Mouse (Mus musculus) hindbrain, embryonic 10.5 days (tissue): ENCODE measurements around the gene Slc25a27. TPM values are rescaled to one million over a fixed set of nuclear protein-coding genes. Genes with fewer than 3 reads are reported as not detected.

ENCODE experiments used
- DNase-seq: peaks from one replicate; pipeline ENCODE4 v3.0.0-alpha.2; 2017; ENCODE audit warnings: low spot score
- H3K27ac ChIP-seq: fragments of 300-500 bp; sonication (generic); 2 replicates; pipeline ENCODE4 v1.5.1; 2016; ENCODE audit warnings: mild to moderate bottlenecking, moderate library complexity
- H3K27me3 ChIP-seq: fragments of 300-500 bp; sonication (generic); 2 replicates; pipeline ENCODE4 v1.6.1; 2016; ENCODE audit warnings: mild to moderate bottlenecking; ENCODE audit not compliant: poor library complexity, insufficient read depth, severe bottlenecking
- H3K36me3 ChIP-seq: fragments of 300-500 bp; sonication (generic); 2 replicates; pipeline ENCODE4 v1.6.1; 2016; ENCODE audit warnings: mild to moderate bottlenecking, moderate library complexity
- H3K4me1 ChIP-seq: fragments of 300-500 bp; sonication (generic); replicated peaks from 2 replicates; pipeline ENCODE4 v1.6.1; 2016; ENCODE audit warnings: mild to moderate bottlenecking
- H3K4me3 ChIP-seq: fragments of 300-500 bp; sonication (generic); 2 replicates; pipeline ENCODE4 v1.5.1; 2016; ENCODE audit warnings: mild to moderate bottlenecking, moderate library complexity
- H3K9me3 ChIP-seq: fragments of 300-500 bp; sonication (generic); 2 replicates; pipeline ENCODE4 v1.6.1; 2016; ENCODE audit warnings: mild to moderate bottlenecking, moderate library complexity
- WGBS: fragments of 180-500 bp; shearing (Covaris S2); methylation state at CpG from one replicate; pipeline ENCODE4 v1.1.7; 2016; 5-methylcytosine and 5-hydroxymethylcytosine counted together
- polyA plus RNA-seq: library from polyadenylated mRNA; unstranded; fragments of >200 nt; fragmentation: Nextera tagmentation; extraction: Ambion mirVana; gene quantifications from 2 replicates; pipeline ENCODE4 v1.2.1, GENCODE M21; 2016

Gene Slc25a27
- polyA plus RNA-seq, 1 experiment from 2014 or later: 49.7 TPM

DNA sequence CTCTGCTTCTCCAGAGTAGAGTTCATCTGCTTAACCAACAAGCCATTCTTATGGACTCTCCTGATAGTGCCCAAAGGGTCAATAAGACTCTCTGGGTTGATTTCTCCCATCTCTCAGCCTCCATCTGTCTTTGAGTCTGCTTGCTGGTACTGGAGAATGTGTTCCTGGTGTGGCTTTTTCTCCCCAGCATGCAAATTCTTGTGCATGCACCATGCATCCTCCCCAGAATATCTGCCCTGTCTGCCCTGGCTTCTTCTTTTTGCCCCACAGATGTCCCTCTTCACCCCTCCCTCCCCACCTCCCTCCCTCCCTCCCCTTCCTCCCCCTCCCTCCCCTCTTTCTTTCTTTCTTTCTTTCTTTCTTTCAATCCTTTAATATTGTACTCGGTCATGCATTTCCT is 10.3 kb upstream of the Slc25a27 start:
- Histone ChIP-seq H3K36me3 (peaks cover 32% of the 10 kb centered on the region), H3K4me1 (0 out of 2 replicates have a peak, but pooled peaks cover 3% of the 10 kb centered on the region), H3K27me3 (no peaks in the 10 kb centered on the region), H3K4me3 (no peak overlapping the region), H3K27ac (no peak overlapping the region), H3K9me3 (no peaks in the 10 kb centered on the region)
- 95% methylated on average over 1 of the region's 1 CpGs for WGBS
- no peak for DNase-seq

- Histone ChIP-seq H3K27ac (no peak overlapping the region), H3K4me1 (0 out of 2 replicates have a peak, but pooled peaks cover 3% of the 10 kb centered on the region), H3K36me3 (peaks cover 28% of the 10 kb centered on the region), H3K9me3 (no peaks in the 10 kb centered on the region), H3K4me3 (no peak overlapping the region), H3K27me3 (no peaks in the 10 kb centered on the region)
- DNase-seq: no peak
- WGBS: 93% methylated on average over 1 of the region's 1 CpGs
Measured at GRCm38 (mm10) chr17:43676241-43676640, 9.2 kb upstream of the Slc25a27 start.

DNA sequence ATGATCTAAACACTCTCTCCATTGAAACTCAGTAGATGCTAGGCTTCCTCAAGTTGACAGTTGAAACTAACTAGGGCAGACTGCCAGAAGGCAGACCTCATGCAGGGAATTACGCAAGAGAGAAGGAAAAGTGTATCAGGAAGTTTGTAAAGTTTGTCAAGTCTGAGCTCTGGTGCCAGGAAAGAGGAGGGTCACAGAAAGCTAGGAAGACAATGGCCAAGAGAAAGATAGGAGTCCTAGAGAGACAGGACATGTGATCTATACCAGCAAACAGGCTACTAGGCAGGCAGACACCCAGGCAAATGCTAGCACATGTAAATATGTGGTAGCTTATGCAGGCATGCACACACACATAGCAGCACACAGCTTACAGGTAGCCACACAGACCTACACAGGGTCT is 8.2 kb upstream of the Slc25a27 start:
- no peak for DNase-seq
- 91% methylated on average over 1 of the region's 1 CpGs for WGBS

GRCm38 (mm10) chr17:43671907-43672306 is 4.9 kb upstream of the Slc25a27 start:
- Histone ChIP-seq H3K36me3 (no peaks in the 10 kb centered on the region), H3K9me3 (no peaks in the 10 kb centered on the region), H3K4me3 (no peak overlapping the region), H3K27me3 (no peaks in the 10 kb centered on the region), H3K4me1 (peaks cover 22% of the 10 kb centered on the region), H3K27ac (no peak overlapping the region)
- WGBS: 89% methylated on average over 4 of the region's 4 CpGs
- no peak for DNase-seq

More for the DNA sequence above, 8.2 kb upstream of the Slc25a27 start:
- H3K27me3 ChIP-seq: no peaks in the 10 kb centered on the region
- no peaks in the 10 kb centered on the region for H3K9me3 ChIP-seq
- H3K27ac ChIP-seq: no peak overlapping the region
- peaks cover 17% of the 10 kb centered on the region for H3K36me3 ChIP-seq
- 0 out of 2 replicates have a peak, but pooled peaks cover 3% of the 10 kb centered on the region for H3K4me1 ChIP-seq
- no peak overlapping the region for H3K4me3 ChIP-seq

- Histone ChIP-seq H3K36me3 (no peaks in the 10 kb centered on the region), H3K4me3 (peak overlapping the region; percentile 89), H3K9me3 (no peaks in the 10 kb centered on the region), H3K27ac (no peak overlapping the region), H3K27me3 (no peaks in the 10 kb centered on the region), H3K4me1 (peaks cover 38% of the 10 kb centered on the region)
- DNase-seq: no peak
- 77% methylated on average over 6 of the region's 6 CpGs for WGBS
Measured at GRCm38 (mm10) chr17:43669145-43669695, 2.2 kb upstream of the Slc25a27 start.

- DNase-seq: no peak
- WGBS: under 1% methylated on average over 17 of the region's 17 CpGs
- H3K4me3 ChIP-seq: peak within 1 kb of the TSS; percentile 89
- no peaks in the 10 kb centered on the region for H3K27me3 ChIP-seq
- H3K27ac ChIP-seq: peak within 1 kb of the TSS; percentile 95
- H3K36me3 ChIP-seq: peaks cover 17% of the 10 kb centered on the region
- peaks cover 38% of the 10 kb centered on the region for H3K4me1 ChIP-seq
- H3K9me3 ChIP-seq: no peaks in the 10 kb centered on the region
Measured at GRCm38 (mm10) chr17:43667290-43667843, 353 bp upstream of the Slc25a27 start, which contains the start of gene Cyp39a1. Cyp39a1 (plus strand) TSS chr17:43667425.

DNA sequence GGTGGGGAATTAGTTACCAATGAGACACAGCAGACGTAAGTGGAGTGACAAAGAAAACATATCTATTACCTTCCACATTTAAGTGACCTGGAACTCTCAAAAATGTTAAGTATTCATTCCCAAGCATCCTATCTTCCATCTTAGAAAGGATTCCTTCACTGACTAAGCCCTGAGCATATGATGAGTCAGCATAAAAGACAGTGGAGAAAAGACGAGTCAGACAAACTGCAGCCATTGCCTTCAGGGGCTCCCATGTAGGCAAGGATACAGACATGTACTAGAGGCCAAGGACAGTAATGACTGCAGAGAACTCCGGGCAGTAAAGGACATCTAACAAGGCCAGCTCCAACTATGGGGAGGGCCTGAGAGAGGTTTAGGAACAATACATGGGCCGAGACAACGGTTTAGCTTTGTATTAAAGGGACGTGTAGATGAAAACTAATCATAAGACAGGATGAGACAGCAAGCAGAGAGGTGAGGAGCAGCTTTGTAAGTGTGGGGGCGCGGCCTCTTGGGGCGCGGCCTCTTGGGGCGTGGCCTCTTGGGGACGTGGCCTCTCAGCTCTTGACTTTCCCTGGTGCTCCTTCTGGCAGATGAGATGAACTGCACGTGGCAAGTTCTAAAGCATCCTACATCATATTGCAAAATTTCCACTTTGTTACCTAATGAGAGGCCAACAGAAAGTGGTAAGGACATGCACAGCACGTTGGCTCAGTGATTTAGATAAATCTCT is 15.5 kb downstream of the Slc25a27 start:
- DNase-seq: no peak
- Histone ChIP-seq H3K27ac (no peak overlapping the region), H3K9me3 (no peaks in the 10 kb centered on the region), H3K27me3 (no peaks in the 10 kb centered on the region), H3K4me1 (peaks cover 9% of the 10 kb centered on the region; the same call in 1 of the 2 replicates), H3K4me3 (no peak overlapping the region), H3K36me3 (peaks cover 77% of the 10 kb centered on the region)
- WGBS: 73% methylated on average over 14 of the region's 14 CpGs

- peaks cover 5% of the 10 kb centered on the region; the same call in 1 of the 2 replicates for H3K27me3 ChIP-seq
- peaks cover 9% of the 10 kb centered on the region; the same call in 1 of the 2 replicates for H3K4me1 ChIP-seq
- WGBS: 82% methylated on average over 10 of the region's 10 CpGs
- DNase-seq: no peak
- peaks cover 88% of the 10 kb centered on the region for H3K36me3 ChIP-seq
- no peak overlapping the region for H3K4me3 ChIP-seq
- no peak overlapping the region for H3K27ac ChIP-seq
- no peaks in the 10 kb centered on the region for H3K9me3 ChIP-seq
Measured at GRCm38 (mm10) chr17:43649641-43650436, 17.2 kb downstream of the Slc25a27 start.

GRCm38 (mm10) chr17:43646925-43647324 is 20.1 kb downstream of the Slc25a27 start:
- Histone ChIP-seq H3K4me1 (peaks cover 9% of the 10 kb centered on the region; the same call in 1 of the 2 replicates), H3K36me3 (peaks cover 85% of the 10 kb centered on the region), H3K9me3 (no peaks in the 10 kb centered on the region), H3K27ac (no peak overlapping the region), H3K27me3 (peaks cover 5% of the 10 kb centered on the region; the same call in 1 of the 2 replicates), H3K4me3 (no peak overlapping the region)
- DNase-seq: no peak
- WGBS: 54% methylated on average over 5 of the region's 5 CpGs

GRCm38 (mm10) chr17:43645136-43645535 is 21.9 kb downstream of the Slc25a27 start:
- H3K4me3 ChIP-seq: no peak overlapping the region
- 97% methylated on average over 3 of the region's 3 CpGs for WGBS
- DNase-seq: no peak
- 0 out of 2 replicates have a peak, but pooled peaks cover 2% of the 10 kb centered on the region for H3K9me3 ChIP-seq
- peaks cover 9% of the 10 kb centered on the region; the same call in 1 of the 2 replicates for H3K4me1 ChIP-seq
- H3K36me3 ChIP-seq: peaks cover 73% of the 10 kb centered on the region
- H3K27ac ChIP-seq: no peak overlapping the region
- peaks cover 5% of the 10 kb centered on the region; the same call in 1 of the 2 replicates for H3K27me3 ChIP-seq

GRCm38 (mm10) chr17:43644375-43644774 is 22.6 kb downstream of the Slc25a27 start:
- Histone ChIP-seq H3K9me3 (0 out of 2 replicates have a peak, but pooled peaks cover 2% of the 10 kb centered on the region), H3K36me3 (peaks cover 66% of the 10 kb centered on the region), H3K27me3 (peaks cover 5% of the 10 kb centered on the region; the same call in 1 of the 2 replicates), H3K4me3 (no peak overlapping the region), H3K4me1 (peaks cover 10% of the 10 kb centered on the region; the same call in 1 of the 2 replicates), H3K27ac (no peak overlapping the region)
- DNase-seq: no peak
- 84% methylated on average over 7 of the region's 7 CpGs for WGBS

- peaks cover 57% of the 10 kb centered on the region for H3K36me3 ChIP-seq
- H3K4me1 ChIP-seq: peaks cover 13% of the 10 kb centered on the region; the same call in 1 of the 2 replicates
- 0 out of 2 replicates have a peak, but pooled peaks cover 2% of the 10 kb centered on the region for H3K9me3 ChIP-seq
- H3K4me3 ChIP-seq: no peak overlapping the region
- H3K27ac ChIP-seq: no peak overlapping the region
- 82% methylated on average over 7 of the region's 7 CpGs for WGBS
- H3K27me3 ChIP-seq: peaks cover 5% of the 10 kb centered on the region; the same call in 1 of the 2 replicates
- DNase-seq: no peak
Measured at GRCm38 (mm10) chr17:43643191-43643590, 23.8 kb downstream of the Slc25a27 start.
